Mouse (Mus musculus) embryonic facial prominence, embryonic 13.5 days (tissue): ENCODE measurements around the gene Neo1. TPM values are rescaled to one million over a fixed set of nuclear protein-coding genes. Genes with fewer than 3 reads are reported as not detected.
"Not testable (repeated sequence)": the region's sequence is repeated elsewhere in the genome, so short reads cannot be mapped to it uniquely, and the experiment has no call there.

Experiments used
- ATAC-seq: fragments of 200-750 bp; cut with Nextera tagmentation; 2 replicates; pipeline ENCODE4 v1.8.0; 2017; ENCODE audit warnings: low read depth; ENCODE audit not compliant: insufficient number of reproducible peaks, insufficient read depth, low FRiP score, low TSS enrichment
- H3K27ac ChIP-seq: fragments of 300-500 bp; sonication (generic); 2 replicates; pipeline ENCODE4 v1.5.1; 2015; ENCODE audit warnings: moderate library complexity, mild to moderate bottlenecking, inconsistent platforms
- H3K27me3 ChIP-seq: fragments of 300-500 bp; sonication (generic); 2 replicates; pipeline ENCODE4 v1.6.1; 2015; ENCODE audit warnings: mild to moderate bottlenecking, inconsistent platforms
- H3K36me3 ChIP-seq: fragments of 300-500 bp; sonication (generic); 2 replicates; pipeline ENCODE4 v1.6.1; 2015; ENCODE audit warnings: mild to moderate bottlenecking, inconsistent platforms
- H3K4me1 ChIP-seq: fragments of 300-500 bp; sonication (generic); 2 replicates; pipeline ENCODE4 v1.6.1; 2015; ENCODE audit warnings: inconsistent platforms
- H3K4me2 ChIP-seq: fragments of 300-500 bp; sonication (generic); 2 replicates; pipeline ENCODE4 v1.6.1; 2015; ENCODE audit warnings: moderate library complexity, mild to moderate bottlenecking, inconsistent platforms
- H3K4me3 ChIP-seq: fragments of 300-500 bp; sonication (generic); 2 replicates; pipeline ENCODE4 v1.5.1; 2015; ENCODE audit warnings: mild to moderate bottlenecking, inconsistent platforms
- H3K9ac ChIP-seq: fragments of 300-500 bp; sonication (generic); 2 replicates; pipeline ENCODE4 v1.6.1; 2015; ENCODE audit warnings: mild to moderate bottlenecking, inconsistent platforms
- H3K9me3 ChIP-seq: fragments of 300-500 bp; sonication (generic); 2 replicates; pipeline ENCODE4 v1.6.1; 2016; ENCODE audit warnings: inconsistent platforms
- WGBS: fragments of 180-500 bp; shearing (Covaris S2); methylation state at CpG from one replicate; pipeline ENCODE4 v1.1.7; 2015; ENCODE audit warnings: mixed read lengths; 5-methylcytosine and 5-hydroxymethylcytosine counted together
- polyA plus RNA-seq: library from polyadenylated mRNA; unstranded; fragments of >200 nt; fragmentation: Nextera tagmentation; extraction: Ambion mirVana; gene quantifications from 2 replicates; pipeline ENCODE4 v1.2.1, GENCODE M21; 2015

The Neo1 gene
- polyA plus RNA-seq, 1 experiment from 2014 or later: 42.6 TPM

DNA sequence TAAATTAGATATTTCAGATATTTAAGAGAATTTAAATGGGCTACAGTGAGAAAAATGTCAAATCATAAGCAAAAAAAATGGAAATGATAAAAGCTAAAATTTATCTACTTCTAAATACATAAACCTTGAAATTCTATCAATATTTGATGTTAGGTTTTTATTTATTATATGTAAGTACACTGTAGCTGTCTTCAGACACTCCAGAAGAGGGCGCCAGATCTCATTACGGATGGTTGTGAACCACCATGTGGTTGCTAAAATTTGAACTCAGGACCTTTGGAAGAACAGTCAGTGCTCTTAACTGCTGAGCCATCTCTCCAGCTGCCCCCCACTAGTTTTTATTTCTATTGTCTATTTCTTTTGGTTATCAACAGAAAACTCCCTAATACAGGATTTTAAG lies 65.1 kb downstream of the Neo1 start:
- WGBS: 83% methylated on average over 2 of the region's 2 CpGs
- not testable (repeated sequence) for H3K9me3 ChIP-seq

DNA sequence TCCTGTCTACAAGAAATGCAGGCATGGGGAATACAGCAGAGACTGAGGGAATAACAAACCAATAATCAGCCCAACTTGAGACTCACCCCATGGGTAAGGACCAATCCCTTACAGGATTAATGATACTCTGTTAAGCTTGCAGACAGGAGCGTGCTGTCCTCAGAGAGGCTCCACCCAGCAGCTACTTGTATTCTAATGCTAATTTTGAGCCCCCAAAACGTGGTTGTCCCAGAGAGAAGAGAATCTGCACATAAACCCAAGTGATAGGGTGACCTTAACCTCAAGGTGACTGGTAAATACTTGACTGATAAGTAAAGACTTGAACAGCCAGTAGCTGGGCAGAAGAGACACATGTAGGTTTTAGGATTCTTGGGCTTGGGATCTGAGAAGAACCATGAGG lies 68.9 kb downstream of the Neo1 start:
- WGBS: 45% methylated on average over 2 of the region's 2 CpGs
- Histone ChIP-seq H3K27me3 (no peaks in the 10 kb centered on the region), H3K4me3 (no peak overlapping the region), H3K36me3 (peaks cover 13% of the 10 kb centered on the region), H3K4me2 (no peak overlapping the region), H3K4me1 (no peaks in the 10 kb centered on the region), H3K27ac (no peak overlapping the region), H3K9me3 (no peaks in the 10 kb centered on the region), H3K9ac (no peak overlapping the region)
- no peak for ATAC-seq

More for the DNA sequence above, 65.1 kb downstream of the Neo1 start:
- H3K36me3 ChIP-seq: peaks cover 18% of the 10 kb centered on the region
- H3K4me3 ChIP-seq, H3K27me3 ChIP-seq, H3K27ac ChIP-seq, H3K4me2 ChIP-seq, H3K9ac ChIP-seq, H3K4me1 ChIP-seq, ATAC-seq: not testable (repeated sequence)

DNA sequence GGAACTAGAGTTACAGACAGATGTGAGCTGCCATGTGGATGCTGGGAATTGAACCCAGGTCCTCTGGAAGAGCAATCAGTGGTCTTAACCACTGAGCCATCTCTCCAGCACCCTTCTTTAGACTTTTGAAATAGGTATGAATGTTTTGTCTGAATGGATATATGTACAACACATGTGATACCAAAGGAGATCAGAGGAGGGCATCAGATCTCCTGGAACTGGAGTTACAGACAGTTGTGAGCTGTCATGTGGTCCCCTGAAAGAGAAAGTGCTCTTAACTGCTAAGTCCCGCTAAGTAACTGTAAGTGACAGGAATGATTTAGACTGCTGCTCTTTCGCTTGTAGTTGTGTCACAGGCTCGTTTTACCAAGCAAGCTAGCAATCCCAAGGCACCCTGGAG lies 80.7 kb downstream of the Neo1 start:
- 76% methylated on average over 3 of the region's 3 CpGs for WGBS
- Histone ChIP-seq H3K4me3 (no peak overlapping the region), H3K27me3 (no peaks in the 10 kb centered on the region), H3K36me3 (peaks cover 21% of the 10 kb centered on the region), H3K4me2 (no peak overlapping the region), H3K4me1 (no peaks in the 10 kb centered on the region), H3K27ac (no peak overlapping the region), H3K9me3 (no peaks in the 10 kb centered on the region), H3K9ac (no peak overlapping the region)
- no peak for ATAC-seq

DNA sequence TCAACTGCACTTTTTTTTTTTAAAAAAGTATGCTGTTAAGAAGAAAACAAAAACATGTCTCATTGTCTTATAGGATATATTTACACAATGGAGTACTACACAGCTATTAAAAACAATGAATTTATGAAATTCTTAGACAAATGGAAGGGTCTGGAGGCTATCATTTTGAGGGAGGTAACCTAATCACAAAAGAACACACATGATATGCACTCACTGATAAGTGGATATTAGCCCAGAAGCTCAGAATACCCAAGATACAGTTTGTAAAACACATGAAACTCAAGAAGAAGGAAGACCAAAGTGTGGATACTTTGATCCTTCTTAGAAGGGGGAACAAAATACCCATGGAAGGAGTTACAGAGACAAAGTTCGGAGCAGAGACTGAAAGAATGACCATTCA lies 90.3 kb downstream of the Neo1 start:
- H3K9me3 ChIP-seq, H3K36me3 ChIP-seq, H3K27me3 ChIP-seq, H3K27ac ChIP-seq, ATAC-seq, H3K4me3 ChIP-seq, H3K4me1 ChIP-seq, H3K9ac ChIP-seq, H3K4me2 ChIP-seq: not testable (repeated sequence)
- WGBS: 94% methylated on average over 1 of the region's 1 CpGs

DNA sequence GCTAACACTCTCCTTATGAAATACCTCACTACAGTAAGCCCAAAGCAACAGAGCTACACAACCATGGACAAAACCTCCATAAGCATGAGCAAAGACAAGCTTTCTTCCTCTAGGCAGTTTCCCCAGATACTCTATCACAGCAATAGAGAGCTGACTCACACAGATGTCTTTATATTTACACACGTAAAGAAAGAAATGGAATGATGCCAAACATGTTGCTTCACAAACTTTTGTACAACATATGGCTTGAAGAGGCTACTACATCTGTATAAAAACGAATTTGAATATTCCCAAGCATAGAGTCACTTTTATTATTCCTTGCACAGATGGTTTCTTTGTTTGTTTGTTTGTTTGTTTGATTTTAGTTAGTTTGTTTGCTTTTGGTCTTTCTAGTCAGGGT lies 101.5 kb downstream of the Neo1 start:
- Histone ChIP-seq H3K36me3 (peaks cover 13% of the 10 kb centered on the region), H3K4me3 (no peak overlapping the region), H3K27me3 (no peaks in the 10 kb centered on the region), H3K9ac (no peak overlapping the region), H3K4me2 (no peak overlapping the region), H3K9me3 (no peaks in the 10 kb centered on the region), H3K4me1 (peaks cover 12% of the 10 kb centered on the region), H3K27ac (no peak overlapping the region)
- no peak for ATAC-seq
- WGBS: 59% methylated on average over 2 of the region's 2 CpGs

DNA sequence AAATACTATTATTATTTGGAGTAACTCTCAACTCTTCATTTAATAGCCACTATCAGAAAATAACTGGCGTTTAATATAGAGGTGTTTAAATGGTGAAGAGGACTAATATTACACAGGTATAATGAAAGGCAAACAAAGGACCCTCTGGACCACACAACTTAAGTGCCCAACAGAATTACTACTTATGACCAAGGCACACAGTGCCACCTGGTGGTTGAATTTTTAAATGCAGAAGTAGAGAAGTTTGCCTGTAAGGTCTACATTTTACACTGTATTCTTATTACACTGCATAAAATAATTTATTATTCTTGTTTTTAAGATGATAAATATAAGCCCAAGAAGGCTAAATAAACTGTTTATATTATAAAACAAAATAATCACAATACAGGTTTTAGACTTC lies 108.1 kb downstream of the Neo1 start:
- no peaks in the 10 kb centered on the region for H3K9me3 ChIP-seq
- ATAC-seq: no peak
- H3K27me3 ChIP-seq: no peaks in the 10 kb centered on the region
- H3K9ac ChIP-seq: no peak overlapping the region
- peaks cover 3% of the 10 kb centered on the region for H3K4me1 ChIP-seq
- WGBS: 26% methylated on average over 1 of the region's 1 CpGs
- peaks cover 16% of the 10 kb centered on the region for H3K36me3 ChIP-seq
- no peak overlapping the region for H3K4me3 ChIP-seq
- no peak overlapping the region for H3K4me2 ChIP-seq
- H3K27ac ChIP-seq: no peak overlapping the region

DNA sequence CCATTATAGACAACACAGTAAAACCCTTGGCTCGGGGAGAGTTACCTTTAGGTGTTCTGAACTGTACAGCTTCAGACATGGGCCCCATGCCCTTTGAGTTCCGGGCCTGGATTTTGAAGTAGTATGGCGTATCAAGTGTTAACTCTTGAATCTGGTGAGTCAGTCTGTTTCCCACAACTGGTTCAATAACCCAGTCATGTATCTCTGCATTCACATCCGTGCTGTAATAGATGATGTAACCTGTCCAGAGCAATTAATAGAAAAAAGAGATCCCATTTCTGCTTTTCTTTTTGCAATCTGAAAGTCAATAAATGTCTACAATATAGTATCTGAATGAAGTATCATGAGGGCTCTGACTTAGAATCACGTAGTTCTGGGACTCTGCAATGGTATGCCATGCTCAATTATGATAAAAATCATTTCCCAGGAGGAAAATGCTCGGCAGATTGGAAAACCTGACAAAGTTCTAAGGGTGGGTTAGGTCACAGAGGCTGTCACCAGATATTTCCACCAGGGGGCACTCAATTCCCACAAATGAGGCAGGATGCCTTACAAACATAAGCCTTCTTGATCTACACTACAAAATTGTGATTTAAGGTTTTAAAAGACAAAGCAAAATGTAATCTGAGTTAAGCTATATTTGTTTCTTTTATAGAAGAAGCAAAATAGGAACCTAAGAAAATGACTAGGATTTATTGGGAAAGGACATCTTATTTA lies 133.2 kb downstream of the Neo1 start:
- no peaks in the 10 kb centered on the region for H3K4me1 ChIP-seq
- no peaks in the 10 kb centered on the region for H3K9me3 ChIP-seq
- WGBS: 60% methylated on average over 6 of the region's 6 CpGs
- no peak overlapping the region for H3K27ac ChIP-seq
- no peak overlapping the region for H3K4me2 ChIP-seq
- no peak for ATAC-seq
- H3K4me3 ChIP-seq: no peak overlapping the region
- H3K9ac ChIP-seq: no peak overlapping the region
- H3K36me3 ChIP-seq: peaks cover 55% of the 10 kb centered on the region
- no peaks in the 10 kb centered on the region for H3K27me3 ChIP-seq

DNA sequence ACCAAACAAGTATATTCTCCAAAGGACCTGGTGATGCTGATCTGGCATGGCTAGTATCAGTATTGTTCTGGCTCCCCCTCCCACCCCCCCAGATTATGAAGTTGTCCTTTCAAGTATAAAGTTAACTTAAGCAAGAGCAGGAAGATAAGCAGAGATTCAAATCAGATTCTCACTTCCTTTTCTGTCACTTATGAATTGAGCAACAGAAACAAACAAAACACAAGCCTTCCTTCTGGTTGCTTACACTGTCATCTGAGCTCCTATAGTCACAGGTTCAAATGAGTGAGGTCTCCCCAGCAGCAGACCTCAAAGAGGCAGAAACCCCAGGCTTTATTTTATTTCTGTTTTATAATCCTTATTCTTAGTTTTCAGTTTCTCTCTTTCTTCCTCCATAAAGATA lies 136.6 kb downstream of the Neo1 start:
- H3K27ac ChIP-seq: no peak overlapping the region
- H3K27me3 ChIP-seq: no peaks in the 10 kb centered on the region
- H3K9me3 ChIP-seq: no peaks in the 10 kb centered on the region
- no peak overlapping the region for H3K4me2 ChIP-seq
- peaks cover 43% of the 10 kb centered on the region for H3K36me3 ChIP-seq
- no peak overlapping the region for H3K4me3 ChIP-seq
- H3K4me1 ChIP-seq: no peaks in the 10 kb centered on the region
- no peak for ATAC-seq
- no peak overlapping the region for H3K9ac ChIP-seq

DNA sequence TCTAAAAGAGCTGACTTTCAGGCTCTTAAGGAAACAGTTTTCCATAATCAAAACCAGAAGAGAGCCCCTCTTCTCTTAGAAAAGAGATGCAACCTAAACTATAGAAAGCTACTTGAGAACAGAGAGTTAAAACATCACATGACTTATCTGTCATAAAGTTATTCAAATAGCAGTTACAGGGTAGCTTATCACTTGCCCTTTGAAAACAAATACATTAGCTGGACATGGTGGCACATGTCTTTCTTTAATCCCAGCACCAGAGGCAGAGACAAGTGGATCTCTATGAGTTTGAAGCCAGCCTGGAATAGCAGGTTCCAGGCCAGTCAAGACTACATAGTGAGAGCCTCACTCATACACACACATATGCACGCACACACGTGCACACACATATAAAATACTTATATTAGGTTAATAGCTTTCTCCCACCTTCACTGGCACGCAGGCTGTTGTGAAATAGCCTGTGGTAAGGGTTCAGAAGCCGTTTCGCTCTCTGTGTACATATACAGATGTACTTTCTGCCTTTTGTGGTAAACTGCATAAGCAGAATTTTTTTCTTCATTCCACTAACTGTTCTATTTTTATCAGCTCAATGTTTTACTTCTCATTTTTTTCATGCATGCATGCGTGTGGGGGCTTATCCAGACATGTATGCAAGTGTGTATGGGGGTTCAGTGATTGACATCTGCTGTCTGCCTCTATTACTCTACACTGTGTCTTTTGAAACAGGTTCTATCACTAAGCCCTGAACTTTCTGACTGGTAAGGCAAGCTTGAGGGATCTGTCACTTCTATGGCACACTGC lies 144.2 kb downstream of the Neo1 start:
- 84% methylated on average over 6 of the region's 6 CpGs for WGBS
- no peak overlapping the region for H3K27ac ChIP-seq
- H3K4me2 ChIP-seq: no peak overlapping the region
- H3K4me1 ChIP-seq: 0 out of 2 replicates have a peak, but pooled peaks cover 3% of the 10 kb centered on the region
- no peak for ATAC-seq
- H3K36me3 ChIP-seq: peaks cover 65% of the 10 kb centered on the region
- H3K9ac ChIP-seq: no peak overlapping the region
- no peaks in the 10 kb centered on the region for H3K27me3 ChIP-seq
- H3K4me3 ChIP-seq: no peak overlapping the region
- no peaks in the 10 kb centered on the region for H3K9me3 ChIP-seq

DNA sequence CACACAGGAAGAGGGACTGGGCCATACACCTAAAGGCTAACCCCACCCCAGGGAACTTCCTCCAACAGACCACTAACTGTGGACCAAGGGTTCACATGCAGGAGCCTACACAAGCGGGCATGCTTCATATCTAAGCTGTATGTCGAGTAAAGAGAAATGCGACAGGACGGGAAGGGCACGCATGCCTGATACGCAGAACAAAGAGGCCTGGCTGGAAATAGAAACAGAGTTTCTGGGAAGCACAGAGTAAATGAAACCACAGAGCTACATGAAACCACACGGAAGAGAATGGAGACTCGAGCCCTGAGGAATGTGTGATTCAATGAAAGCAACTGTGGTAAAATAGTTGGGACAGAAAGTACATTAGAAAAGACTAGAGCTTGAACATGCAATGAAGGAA lies 145.3 kb downstream of the Neo1 start:
- no peak for ATAC-seq
- H3K27ac ChIP-seq: no peak overlapping the region
- H3K4me2 ChIP-seq: no peak overlapping the region
- WGBS: 72% methylated on average over 8 of the region's 8 CpGs
- no peak overlapping the region for H3K9ac ChIP-seq
- H3K4me1 ChIP-seq: 0 out of 2 replicates have a peak, but pooled peaks cover 3% of the 10 kb centered on the region
- H3K36me3 ChIP-seq: peaks cover 68% of the 10 kb centered on the region
- H3K9me3 ChIP-seq: no peaks in the 10 kb centered on the region
- H3K27me3 ChIP-seq: no peaks in the 10 kb centered on the region
- no peak overlapping the region for H3K4me3 ChIP-seq

DNA sequence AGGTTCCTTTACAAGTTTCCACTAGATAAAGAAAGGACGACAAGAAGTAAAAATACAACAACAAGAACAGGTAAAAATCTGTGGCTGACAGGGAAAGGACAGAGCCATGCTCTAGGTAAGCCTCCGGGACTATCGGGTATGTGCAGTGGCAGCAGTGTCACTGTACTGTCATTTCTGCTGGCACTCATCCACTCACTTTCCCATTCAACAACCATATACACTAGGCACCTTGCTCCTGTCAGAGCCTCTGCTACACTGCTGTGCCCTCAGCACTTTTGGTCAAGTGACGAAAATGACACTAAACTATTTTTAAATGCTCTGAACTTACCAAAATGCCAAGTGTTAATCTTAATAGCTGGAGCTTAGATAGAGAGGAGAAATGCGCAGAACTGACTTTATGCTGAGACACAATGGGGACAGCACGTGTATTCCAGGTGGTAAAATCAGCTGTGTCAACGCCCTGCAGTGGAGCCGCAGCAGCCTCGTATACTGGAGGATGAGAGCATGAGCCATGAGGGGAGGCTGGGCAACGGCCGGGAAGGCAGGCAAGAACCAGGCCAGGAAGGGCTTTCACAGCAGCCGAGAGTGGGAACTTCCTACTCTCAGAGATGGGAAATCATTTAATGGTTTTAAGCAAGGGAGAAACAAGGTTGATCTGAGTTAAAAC lies 146.3 kb downstream of the Neo1 start:
- Histone ChIP-seq H3K27me3 (no peaks in the 10 kb centered on the region), H3K4me2 (no peak overlapping the region), H3K27ac (no peak overlapping the region), H3K9ac (no peak overlapping the region), H3K4me1 (0 out of 2 replicates have a peak, but pooled peaks cover 3% of the 10 kb centered on the region), H3K4me3 (no peak overlapping the region), H3K9me3 (no peaks in the 10 kb centered on the region), H3K36me3 (peaks cover 73% of the 10 kb centered on the region)
- WGBS: 92% methylated on average over 12 of the region's 12 CpGs
- ATAC-seq: no peak

DNA sequence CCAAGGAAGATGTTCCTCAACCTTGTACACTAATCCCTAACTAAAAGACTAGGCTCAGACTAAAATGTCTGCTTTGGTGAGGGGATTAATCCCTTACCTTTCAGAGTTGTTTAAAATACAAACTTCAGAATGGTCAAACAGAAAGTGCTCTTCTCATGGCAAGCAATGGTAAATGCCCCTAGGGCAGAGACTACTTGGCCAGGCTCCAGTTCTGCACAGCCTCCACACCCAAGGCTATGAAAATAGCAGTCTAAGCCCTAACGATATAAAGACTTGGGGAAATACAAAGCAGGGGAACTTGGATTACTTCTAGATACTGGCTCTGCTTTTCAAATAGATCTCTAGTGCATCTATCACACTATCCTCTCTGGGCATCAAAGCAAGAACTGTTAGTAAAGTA lies 153.6 kb downstream of the Neo1 start:
- H3K36me3 ChIP-seq: peaks cover 74% of the 10 kb centered on the region

More for the DNA sequence above, 153.6 kb downstream of the Neo1 start:
- Histone ChIP-seq H3K27me3 (no peaks in the 10 kb centered on the region), H3K9me3 (no peaks in the 10 kb centered on the region), H3K9ac (no peak overlapping the region), H3K4me2 (no peak overlapping the region), H3K4me1 (no peaks in the 10 kb centered on the region), H3K4me3 (no peak overlapping the region), H3K27ac (no peak overlapping the region)
- no peak for ATAC-seq
- WGBS: 43% methylated on average over 1 of the region's 1 CpGs
